Mouse (Mus musculus) liver, adult 2 months (tissue): ENCODE measurements around the gene Plxnb1. TPM values are rescaled to one million over a fixed set of nuclear protein-coding genes. Genes with fewer than 3 reads are reported as not detected.

Experiments
- DNase-seq: peaks from one replicate; pipeline ENCODE4 v3.0.0-alpha.2; 2011; ENCODE audit warnings: low read depth, low spot score; ENCODE audit errors: extremely low read depth
- H3K27ac ChIP-seq: fragments of 200-500 bp; replicated peaks from 2 replicates; pipeline ENCODE4 v1.5.1; 2012; ENCODE audit warnings: low read depth, mild to moderate bottlenecking, control low read depth, inconsistent platforms, low read length; ENCODE audit not compliant: insufficient read depth
- H3K27me3 ChIP-seq: fragments of 200-500 bp; 2 replicates; pipeline ENCODE4 v1.6.1; 2012; ENCODE audit warnings: mild to moderate bottlenecking, moderate library complexity, low read length, inconsistent platforms; ENCODE audit not compliant: control insufficient read depth, insufficient read depth
- H3K36me3 ChIP-seq: fragments of 200-500 bp; 2 replicates; pipeline ENCODE4 v1.6.1; 2012; ENCODE audit warnings: low read length, inconsistent platforms; ENCODE audit not compliant: control insufficient read depth, insufficient read depth
- H3K4me1 ChIP-seq: fragments of 200-500 bp; 2 replicates; pipeline ENCODE4 v1.6.1; 2011; ENCODE audit warnings: low read length; ENCODE audit not compliant: control insufficient read depth, insufficient read depth
- H3K4me3 ChIP-seq: fragments of 200-500 bp; 2 replicates; pipeline ENCODE4 v1.5.1; 2011; ENCODE audit warnings: low read depth, mild to moderate bottlenecking, control low read depth, low read length, moderate library complexity; ENCODE audit not compliant: insufficient read depth
- H3K79me2 ChIP-seq: fragments of 200-500 bp; 2 replicates; pipeline ENCODE4 v1.6.1; 2012; ENCODE audit warnings: inconsistent platforms, mild to moderate bottlenecking, low read length, moderate library complexity; ENCODE audit not compliant: control insufficient read depth, insufficient read depth
- H3K9ac ChIP-seq: fragments of 200-500 bp; 2 replicates; pipeline ENCODE4 v1.6.1; 2012; ENCODE audit warnings: low read depth, mild to moderate bottlenecking, control low read depth, inconsistent platforms, low read length
- CTCF ChIP-seq: fragments of 200-500 bp; IDR thresholded peaks from 2 replicates; pipeline ENCODE4 v1.5.1; 2011; ENCODE audit warnings: low read depth, low read length, control low read depth
- POLR2A ChIP-seq: fragments of 200-500 bp; IDR thresholded peaks from 2 replicates; pipeline ENCODE4 v1.6.1; 2011; ENCODE audit warnings: low read length, control low read depth; ENCODE audit not compliant: insufficient read depth; ENCODE audit errors: extremely low read depth
- WGBS: fragments of 180-500 bp; shearing (Covaris S2); methylation state at CpG from one replicate; pipeline ENCODE4 v1.1.7; 2018; 5-methylcytosine and 5-hydroxymethylcytosine counted together
- polyA plus RNA-seq: library from polyadenylated mRNA; depleted of rRNA; stranded (reverse); fragments of >200 nt; gene quantifications from 2 replicates; pipeline ENCODE4 v1.2.3, GENCODE M21; 2012
- total RNA-seq: library from RNA; depleted of rRNA; stranded (reverse); fragments of >200 nt; gene quantifications from 2 replicates; pipeline ENCODE4 v1.2.3, GENCODE M21; 2014

Gene Plxnb1
- total and polyA plus RNA-seq, 2 experiments, result 10.9 to 26.5 TPM

- Histone ChIP-seq H3K9ac (no peak overlapping the region), H3K27me3 (no peaks in the 10 kb centered on the region), H3K4me1 (no peaks in the 10 kb centered on the region), H3K36me3 (peaks cover 3% of the 10 kb centered on the region; the same call in 1 of the 2 replicates), H3K27ac (no peak overlapping the region), H3K4me3 (no peak overlapping the region), H3K79me2 (no peaks in the 10 kb centered on the region)
- TF ChIP-seq CTCF, result no peak
- no peak for TF ChIP-seq POLR2A
- 84% methylated on average over 6 of the region's 6 CpGs for WGBS
- no peak for DNase-seq
These were observed 12.2 kb downstream of the Plxnb1 start for GRCm38 (mm10) chr9:109107341-109107740.

GRCm38 (mm10) chr9:109110240-109110639, 15.1 kb downstream of the Plxnb1 start:
- Histone ChIP-seq H3K27ac (no peak overlapping the region), H3K4me3 (no peak overlapping the region), H3K4me1 (peaks cover 2% of the 10 kb centered on the region; the same call in 1 of the 2 replicates), H3K9ac (no peak overlapping the region), H3K36me3 (peaks cover 13% of the 10 kb centered on the region; the same call in 1 of the 2 replicates), H3K79me2 (no peaks in the 10 kb centered on the region), H3K27me3 (no peaks in the 10 kb centered on the region)
- DNase-seq, result no peak
- no peak for TF ChIP-seq CTCF
- WGBS, result 96% methylated on average over 11 of the region's 11 CpGs

GRCm38 (mm10) chr9:109111101-109111500, 15.9 kb downstream of the Plxnb1 start:
- no peak overlapping the region for H3K4me3 ChIP-seq
- H3K9ac ChIP-seq, result no peak overlapping the region
- no peak for DNase-seq
- no peaks in the 10 kb centered on the region for H3K79me2 ChIP-seq
- TF ChIP-seq CTCF (no peak), POLR2A (no peak)
- no peaks in the 10 kb centered on the region for H3K27me3 ChIP-seq
- no peak overlapping the region for H3K27ac ChIP-seq
- H3K36me3 ChIP-seq, result peaks cover 18% of the 10 kb centered on the region; the same call in 1 of the 2 replicates
- peaks cover 2% of the 10 kb centered on the region; the same call in 1 of the 2 replicates for H3K4me1 ChIP-seq
- 81% methylated on average over 4 of the region's 4 CpGs for WGBS

- no peaks in the 10 kb centered on the region for H3K79me2 ChIP-seq
These were observed 16.4 kb downstream of the Plxnb1 start for GRCm38 (mm10) chr9:109111591-109111990.

GRCm38 (mm10) chr9:109113331-109113730, 18.1 kb downstream of the Plxnb1 start:
- H3K27ac ChIP-seq, result no peak overlapping the region
- H3K4me3 ChIP-seq, result no peak overlapping the region
- no peak overlapping the region for H3K9ac ChIP-seq
- H3K36me3 ChIP-seq, result peaks cover 21% of the 10 kb centered on the region; the same call in 1 of the 2 replicates
- TF ChIP-seq POLR2A (no peak), CTCF (no peak)
- DNase-seq, result no peak
- no peaks in the 10 kb centered on the region for H3K27me3 ChIP-seq
- H3K4me1 ChIP-seq, result peaks cover 3% of the 10 kb centered on the region; the same call in 1 of the 2 replicates
- 90% methylated on average over 8 of the region's 8 CpGs for WGBS
- no peaks in the 10 kb centered on the region for H3K79me2 ChIP-seq

More at GRCm38 (mm10) chr9:109111591-109111990, 16.4 kb downstream of the Plxnb1 start:
- no peak for DNase-seq
- no peak overlapping the region for H3K9ac ChIP-seq
- peaks cover 2% of the 10 kb centered on the region; the same call in 1 of the 2 replicates for H3K4me1 ChIP-seq
- peaks cover 19% of the 10 kb centered on the region; the same call in 1 of the 2 replicates for H3K36me3 ChIP-seq
- H3K4me3 ChIP-seq, result no peak overlapping the region
- no peaks in the 10 kb centered on the region for H3K27me3 ChIP-seq
- H3K27ac ChIP-seq, result no peak overlapping the region
- WGBS, result 95% methylated on average over 9 of the region's 9 CpGs
- TF ChIP-seq CTCF (no peak), POLR2A (no peak)

GRCm38 (mm10) chr9:109114276-109114675, 19.1 kb downstream of the Plxnb1 start:
- no peak overlapping the region for H3K9ac ChIP-seq
- H3K27ac ChIP-seq, result no peak overlapping the region
- no peak overlapping the region for H3K4me3 ChIP-seq
- TF ChIP-seq POLR2A (no peak), CTCF (no peak)
- peaks cover 19% of the 10 kb centered on the region; the same call in 1 of the 2 replicates for H3K36me3 ChIP-seq
- H3K27me3 ChIP-seq, result no peaks in the 10 kb centered on the region
- H3K4me1 ChIP-seq, result peaks cover 6% of the 10 kb centered on the region; the same call in 1 of the 2 replicates
- WGBS, result 97% methylated on average over 11 of the region's 11 CpGs
- DNase-seq, result no peak
- H3K79me2 ChIP-seq, result no peaks in the 10 kb centered on the region
